Mouse (Mus musculus) right cerebral cortex, adult 18-20 months (tissue): ENCODE results near the gene Ranbp10.

ENCODE experiments used
- DNase-seq: peaks from one replicate; pipeline ENCODE4 v3.0.0; 2022; ENCODE audit warnings: mixed read lengths

Gene Ranbp10

DNA sequence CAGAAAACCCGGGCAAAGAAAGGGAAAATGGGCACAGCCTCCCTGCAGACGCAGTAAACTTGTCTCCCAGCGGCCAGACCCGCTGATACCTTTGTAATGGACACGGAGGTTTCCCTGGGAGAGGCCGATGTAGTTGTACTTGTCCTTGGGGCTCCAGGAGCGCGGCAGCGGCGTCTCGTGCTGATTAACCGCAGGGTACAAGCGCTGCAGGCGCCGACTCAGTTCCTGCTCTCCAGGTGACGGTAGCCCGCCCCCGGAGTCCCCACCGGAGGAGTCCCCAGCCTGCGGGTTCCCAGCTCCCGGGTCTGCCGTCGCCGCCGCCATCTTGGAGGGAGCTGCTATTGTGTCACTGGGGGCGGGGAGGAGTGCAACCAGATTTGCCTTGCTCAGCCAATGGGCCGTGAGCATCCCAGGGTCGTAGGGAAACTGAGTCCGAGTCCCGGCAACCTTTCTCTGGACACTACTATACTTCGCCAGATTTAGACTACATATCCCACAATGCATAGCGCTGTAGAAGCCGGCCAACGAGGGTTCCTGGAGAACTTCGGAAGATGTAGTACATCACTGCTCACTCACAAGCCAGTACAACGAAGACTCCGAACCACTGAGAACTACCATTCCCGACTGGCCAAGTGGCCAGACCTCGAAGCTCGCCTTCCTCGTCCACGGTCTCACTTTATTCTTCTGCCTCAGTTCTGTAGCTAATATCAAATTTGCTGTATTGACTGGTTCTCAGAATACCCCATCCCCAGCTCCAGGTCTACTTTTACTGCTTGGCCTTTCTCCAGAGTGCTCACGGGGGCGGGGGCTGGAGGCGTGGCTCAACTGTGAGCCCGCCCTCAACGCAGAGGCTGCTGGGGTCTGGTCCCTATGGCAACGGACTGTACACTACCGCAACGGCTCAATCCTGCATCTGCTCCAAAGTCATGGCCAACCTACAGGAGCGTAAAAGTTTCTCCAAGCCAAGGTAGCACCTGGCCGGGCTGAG, at the start of gene Ranbp10, which contains the start of gene Tsnaxip1:
TSS of gene Ranbp10 (minus strand) at position 490 of the 988 bp plus-strand sequence.
TSS of gene Tsnaxip1 (plus strand) at position 871 of the 988 bp plus-strand sequence.
- DNase-seq, result peak; percentile 99

GRCm38 (mm10) chr8:105874301-105874700, 47.2 kb upstream of the Ranbp10 start:
- DNase-seq, result peak; percentile 42

- DNase-seq, result no peak
Observed at GRCm38 (mm10) chr8:105866364-105867029, 39.3 kb upstream of the Ranbp10 start.

- DNase-seq, result no peak
Observed at GRCm38 (mm10) chr8:105861951-105862350, 34.8 kb upstream of the Ranbp10 start.

DNA sequence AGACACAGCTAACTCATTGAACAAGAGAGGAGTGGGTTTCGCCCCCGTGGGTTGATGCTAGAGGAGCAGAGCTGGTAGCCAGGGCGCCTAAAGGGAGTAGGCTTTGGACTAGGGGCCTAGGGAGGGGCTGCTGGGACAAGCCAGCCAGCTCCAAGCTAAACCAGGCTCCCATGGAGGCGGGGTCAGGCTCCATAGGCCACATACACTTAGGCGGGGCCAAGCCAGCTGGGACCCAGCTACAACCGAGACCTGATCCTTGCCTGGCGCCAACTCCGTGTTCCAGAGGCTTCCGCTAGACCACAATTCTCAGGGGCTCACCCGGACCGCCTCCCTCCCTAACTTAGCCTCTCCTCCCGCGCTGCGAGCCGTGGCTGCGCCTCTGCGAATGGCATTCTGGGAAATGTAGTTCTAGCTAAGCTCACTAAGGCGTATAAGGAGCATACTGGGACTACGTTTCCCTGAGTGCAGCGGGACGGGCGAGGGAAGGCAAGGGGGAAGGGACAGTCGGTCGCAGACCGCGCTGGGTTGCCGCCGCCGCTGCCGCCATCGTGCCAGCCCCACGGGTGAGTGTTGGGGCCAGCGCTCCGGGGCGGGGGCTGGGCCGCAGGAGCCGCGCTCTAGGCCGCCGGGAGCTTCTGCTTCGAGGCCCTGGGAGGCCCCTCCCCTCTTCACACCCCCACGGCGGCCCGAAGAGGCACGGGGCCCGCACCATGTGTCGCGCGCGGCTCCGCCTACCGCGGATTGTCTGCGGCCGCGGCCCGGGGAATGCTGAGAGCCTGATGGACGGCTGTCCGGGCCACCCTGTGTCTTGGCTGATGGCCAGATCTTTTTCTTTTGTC, 33.2 kb upstream of the Ranbp10 start, which contains the start of gene Nutf2:
TSS of gene Nutf2 (plus strand) at position 438 of the 839 bp plus-strand sequence.
- DNase-seq, result peak; percentile 97

- no peak for DNase-seq
Observed at GRCm38 (mm10) chr8:105859314-105859713, 32.2 kb upstream of the Ranbp10 start.

GRCm38 (mm10) chr8:105858495-105858894, 31.3 kb upstream of the Ranbp10 start:
- no peak for DNase-seq

- DNase-seq, result no peak
Observed at GRCm38 (mm10) chr8:105856168-105856835, 29.2 kb upstream of the Ranbp10 start.

DNA sequence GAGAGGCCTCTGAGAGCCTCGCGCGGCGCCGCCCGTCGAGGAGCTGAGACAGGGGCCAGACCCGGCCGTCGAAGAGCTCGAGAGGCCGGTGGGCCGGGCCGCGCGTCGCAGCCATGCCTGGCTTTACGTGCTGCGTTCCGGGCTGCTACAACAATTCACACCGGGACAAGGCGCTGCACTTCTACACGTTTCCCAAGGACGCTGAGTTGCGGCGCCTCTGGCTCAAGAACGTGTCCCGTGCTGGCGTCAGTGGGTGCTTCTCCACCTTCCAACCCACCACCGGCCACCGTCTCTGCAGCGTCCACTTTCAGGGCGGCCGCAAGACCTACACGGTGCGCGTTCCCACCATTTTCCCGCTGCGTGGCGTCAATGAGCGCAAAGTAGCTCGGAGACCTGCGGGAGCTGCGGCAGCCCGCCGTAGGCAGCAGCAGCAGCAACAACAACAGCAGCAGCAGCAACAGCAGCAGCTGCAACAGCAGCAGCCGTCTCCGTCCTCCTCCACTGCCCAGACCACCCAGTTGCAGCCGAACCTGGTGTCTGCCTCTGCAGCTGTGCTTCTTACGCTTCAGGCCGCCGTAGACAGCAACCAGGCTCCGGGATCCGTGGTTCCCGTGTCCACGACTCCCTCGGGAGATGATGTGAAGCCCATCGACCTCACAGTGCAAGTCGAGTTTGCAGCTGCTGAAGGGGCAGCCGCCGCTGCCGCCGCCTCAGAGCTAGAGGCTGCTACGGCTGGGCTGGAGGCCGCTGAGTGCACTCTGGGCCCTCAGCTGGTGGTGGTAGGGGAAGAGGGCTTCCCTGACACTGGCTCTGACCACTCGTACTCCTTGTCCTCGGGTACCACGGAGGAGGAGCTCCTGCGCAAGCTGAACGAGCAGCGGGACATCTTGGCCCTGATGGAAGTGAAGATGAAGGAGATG, 28.4 kb upstream of the Ranbp10 start:
- peak; percentile 55 for DNase-seq

DNA sequence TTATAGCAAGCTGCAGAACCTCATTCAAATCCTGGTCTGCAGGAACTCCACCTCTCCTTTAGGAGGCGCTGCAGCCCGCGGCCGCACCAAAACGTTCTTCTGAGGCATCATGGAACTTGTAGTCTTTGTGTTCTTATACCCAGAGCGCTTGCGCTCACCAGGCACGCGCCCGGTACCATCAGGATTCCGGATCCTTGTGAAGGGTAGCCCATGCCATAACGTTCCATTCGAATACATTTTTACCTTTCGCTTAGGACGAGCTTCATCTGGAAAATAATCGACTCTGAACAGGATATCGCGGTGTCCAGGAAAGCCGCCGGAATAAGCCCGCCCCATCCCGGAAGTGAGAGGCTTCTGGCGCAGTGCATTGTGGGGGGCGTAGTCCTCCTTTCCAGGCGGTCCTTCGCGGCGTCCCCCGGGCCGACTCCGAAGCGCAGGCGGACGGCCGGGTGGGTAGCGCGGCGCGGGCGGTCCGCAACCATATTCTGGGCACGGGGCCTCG, 27.6 kb upstream of the Ranbp10 start, which contains the start of gene Thap11:
TSS of gene Thap11 (plus strand) at position 418 of the 502 bp plus-strand sequence.
- peak; percentile 94 for DNase-seq

GRCm38 (mm10) chr8:105854303-105854702, 27.2 kb upstream of the Ranbp10 start:
- no peak for DNase-seq

GRCm38 (mm10) chr8:105853178-105853577, 26.0 kb upstream of the Ranbp10 start, which contains the start of gene Cenpt:
Gene Cenpt, minus strand, starts transcription at chr8:105853278.
- no peak for DNase-seq

DNA sequence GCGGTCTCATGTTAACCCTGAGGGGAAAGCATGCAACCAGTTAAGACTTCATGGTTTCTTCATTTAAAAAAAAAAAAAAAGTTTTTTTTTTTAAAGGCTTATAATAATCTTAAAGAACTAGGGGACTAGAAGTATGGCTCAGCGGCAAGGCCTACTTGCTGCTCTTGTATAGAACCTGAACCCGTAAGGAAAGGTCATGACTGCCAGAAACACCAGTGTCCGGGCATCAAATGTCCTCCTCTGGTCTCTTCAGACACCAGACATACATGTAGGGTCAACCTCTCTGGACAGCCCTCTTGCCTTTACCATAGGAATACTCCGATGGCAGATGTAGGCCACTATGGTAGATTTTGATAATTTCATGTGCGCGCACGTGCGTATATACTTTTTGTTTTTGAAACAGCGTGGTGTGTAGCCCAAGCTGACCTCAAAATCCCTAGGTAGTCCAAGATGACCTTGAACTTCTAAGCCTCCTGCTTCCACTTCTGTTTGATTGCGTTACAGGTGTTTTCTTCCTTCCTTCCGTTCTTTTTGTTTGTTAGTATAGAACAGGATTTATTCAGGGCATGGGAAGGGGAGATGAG, 25.1 kb upstream of the Ranbp10 start:
- no peak for DNase-seq

DNA sequence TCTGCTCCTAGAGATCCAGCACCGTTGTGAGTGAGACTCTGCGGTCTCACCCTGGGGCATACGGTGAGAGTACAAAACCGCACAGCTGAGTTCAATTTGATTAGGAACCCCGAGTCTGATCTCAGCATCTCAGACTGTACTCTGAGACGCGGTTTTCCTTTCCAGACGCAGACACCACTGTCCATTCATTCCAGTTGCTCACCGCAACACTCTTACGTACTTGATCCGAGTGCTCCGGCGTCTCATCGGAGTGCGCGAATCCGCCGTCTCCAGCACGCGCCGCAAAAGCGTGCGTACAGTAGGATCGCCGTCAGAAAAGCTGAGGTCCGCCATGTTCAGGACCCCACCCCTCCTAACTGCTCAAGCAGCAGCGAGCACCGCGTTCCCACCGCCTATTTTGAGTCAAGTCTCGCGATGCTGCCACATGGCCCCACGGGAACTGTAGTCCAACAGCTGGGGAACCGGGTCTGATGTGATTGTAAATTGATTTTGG, 24.5 kb upstream of the Ranbp10 start:
- peak; percentile 92 for DNase-seq

GRCm38 (mm10) chr8:105850611-105851010, 23.5 kb upstream of the Ranbp10 start:
- no peak for DNase-seq

- DNase-seq, result no peak
Observed at GRCm38 (mm10) chr8:105850014-105850413, 22.9 kb upstream of the Ranbp10 start.

DNA sequence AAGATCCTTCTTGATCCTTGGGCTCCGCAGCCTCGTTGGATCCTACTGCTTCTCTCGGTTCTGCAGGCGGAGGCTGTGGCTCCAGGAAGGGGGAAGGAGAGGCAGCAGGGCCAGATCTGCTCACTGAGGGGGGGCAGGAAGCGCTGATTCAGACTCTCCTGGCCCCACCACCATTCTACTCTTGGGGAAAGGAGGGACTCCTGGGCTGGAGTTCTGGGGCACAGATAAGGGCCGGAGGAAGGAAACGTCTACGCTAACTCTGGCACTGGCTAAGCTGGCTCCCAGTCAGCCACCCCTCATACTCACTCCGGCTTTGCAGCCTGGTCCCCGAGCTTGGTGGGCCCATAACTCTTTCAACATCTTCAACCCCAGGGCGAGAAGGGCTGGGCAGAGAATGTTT, 19.5 kb upstream of the Ranbp10 start:
- no peak for DNase-seq

DNA sequence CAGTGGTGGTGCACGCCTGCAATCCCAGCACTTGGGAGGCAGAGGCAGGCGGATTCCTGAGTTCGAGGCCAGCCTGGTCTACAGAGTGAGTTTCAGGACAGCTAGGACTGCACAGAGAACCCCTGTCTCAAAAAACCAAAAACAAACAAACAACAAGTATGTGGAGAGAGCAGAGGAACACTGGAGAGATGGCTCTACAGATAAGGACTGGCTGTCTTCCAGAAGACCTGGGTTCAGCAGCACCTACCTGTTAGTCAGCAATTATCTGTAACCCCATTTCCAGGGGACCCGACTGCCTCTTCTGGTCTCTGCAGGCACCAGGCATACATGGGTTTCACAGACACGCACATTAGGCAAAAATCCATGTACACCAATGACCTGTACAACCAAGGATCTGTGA, 12.1 kb upstream of the Ranbp10 start:
- no peak for DNase-seq

DNA sequence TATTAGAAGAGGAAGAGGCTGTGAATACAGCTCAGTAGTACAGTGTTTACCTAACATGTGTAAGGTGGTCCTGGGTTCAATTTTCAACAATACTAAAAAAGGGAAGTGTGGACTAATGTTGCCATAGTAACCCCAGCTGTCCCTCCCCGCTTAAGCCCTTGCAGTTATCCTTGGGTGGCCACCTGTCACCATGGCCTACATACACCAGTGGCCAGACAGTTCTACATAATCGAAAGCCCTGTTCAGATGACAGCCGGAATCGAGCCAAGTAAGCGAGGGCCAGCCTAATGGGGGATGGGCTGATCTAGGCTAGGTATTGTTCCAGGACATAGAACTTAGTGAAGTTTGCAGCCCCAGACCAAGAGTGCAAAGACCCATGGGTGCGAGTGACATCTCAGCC, 9.8 kb upstream of the Ranbp10 start:
- DNase-seq, result no peak

GRCm38 (mm10) chr8:105835318-105835717, 8.2 kb upstream of the Ranbp10 start:
- DNase-seq, result peak; percentile 55
